Mouse (Mus musculus): ENCODE data around the gene Ilk. TPM values are rescaled to one million over a fixed set of nuclear protein-coding genes. Genes with fewer than 3 reads are reported as not detected.

Gene Ilk
- polyA plus RNA-seq, 1 experiment from 2014 or later, result 219 TPM

DNA sequence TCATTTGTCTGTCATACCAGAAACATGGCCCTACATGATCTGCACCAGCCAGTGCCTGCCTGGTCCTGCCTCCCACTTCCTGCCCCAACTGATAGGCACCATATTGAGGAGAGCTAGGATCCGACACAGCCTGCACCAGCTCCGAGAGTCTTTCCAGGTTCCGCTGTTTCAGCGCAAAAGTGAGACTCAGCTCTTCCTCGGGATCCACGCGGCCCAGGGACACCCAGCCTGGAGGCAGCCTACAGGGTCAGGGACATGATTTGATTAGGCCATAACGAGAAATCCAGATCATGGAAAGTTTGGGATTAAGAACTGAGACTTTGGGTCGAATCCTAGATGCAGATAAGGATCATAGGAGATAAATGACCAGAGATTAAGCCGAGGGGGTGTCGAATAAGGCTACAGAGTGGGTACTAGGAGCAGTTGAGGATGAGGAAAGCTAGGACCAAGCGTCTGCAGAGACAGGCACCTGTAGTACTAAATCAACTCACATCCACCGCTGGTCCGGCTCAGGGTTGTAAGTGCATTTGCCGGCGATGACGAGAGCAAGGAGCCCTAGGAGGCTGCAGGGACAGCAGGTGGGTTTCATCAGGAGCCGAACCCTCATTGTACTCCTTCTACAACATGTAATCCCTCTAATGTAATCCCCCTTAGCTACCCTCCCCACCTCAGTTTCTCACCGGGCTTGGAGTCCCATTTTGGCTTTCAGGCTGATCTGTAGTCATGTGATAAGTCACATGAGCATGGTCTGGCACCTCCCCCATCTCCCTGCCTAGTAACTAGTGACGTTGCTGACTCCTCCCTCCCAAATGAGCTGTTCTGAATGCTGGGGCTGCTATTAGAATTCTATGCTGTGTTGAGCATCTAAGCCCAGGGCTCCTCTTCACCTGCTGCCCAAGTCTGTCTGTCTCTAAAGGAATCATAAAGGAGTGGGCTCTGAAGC, 15.4 kb downstream of the Ilk start, which contains the start of gene Tpp1:
Tpp1 (minus strand) TSS at position 745 of the 943 bp plus-strand sequence.
- Histone ChIP-seq H3K4me1 (peaks cover 14% of the 10 kb centered on the region), H3K9me3 (no peaks in the 10 kb centered on the region), H3K4me3 (peak within 1 kb of the TSS; percentile 75), H3K36me3 (replicated peaks) (peaks cover 71% of the 10 kb centered on the region), H3K27ac (replicated peaks) (peak within 1 kb of the TSS; percentile 81), H3K27me3 (replicated peaks; ENCODE audit: low read depth, poor library complexity, severe bottlenecking) (no peaks in the 10 kb centered on the region)
- WGBS, result 22% methylated on average over 20 of the region's 20 CpGs
- DNase-seq (ENCODE audit: low spot score), result peak; percentile 89

GRCm38 (mm10) chr7:105752716-105753115, 16.3 kb downstream of the Ilk start:
- no peak for DNase-seq (ENCODE audit: low spot score)
- 80% methylated on average over 2 of the region's 2 CpGs for WGBS
- Histone ChIP-seq H3K36me3 (replicated peaks) (peaks cover 72% of the 10 kb centered on the region), H3K9me3 (no peaks in the 10 kb centered on the region), H3K4me1 (peaks cover 14% of the 10 kb centered on the region), H3K27me3 (replicated peaks; ENCODE audit: low read depth, poor library complexity, severe bottlenecking) (no peaks in the 10 kb centered on the region), H3K4me3 (no peak overlapping the region), H3K27ac (replicated peaks) (no peak overlapping the region)

DNA sequence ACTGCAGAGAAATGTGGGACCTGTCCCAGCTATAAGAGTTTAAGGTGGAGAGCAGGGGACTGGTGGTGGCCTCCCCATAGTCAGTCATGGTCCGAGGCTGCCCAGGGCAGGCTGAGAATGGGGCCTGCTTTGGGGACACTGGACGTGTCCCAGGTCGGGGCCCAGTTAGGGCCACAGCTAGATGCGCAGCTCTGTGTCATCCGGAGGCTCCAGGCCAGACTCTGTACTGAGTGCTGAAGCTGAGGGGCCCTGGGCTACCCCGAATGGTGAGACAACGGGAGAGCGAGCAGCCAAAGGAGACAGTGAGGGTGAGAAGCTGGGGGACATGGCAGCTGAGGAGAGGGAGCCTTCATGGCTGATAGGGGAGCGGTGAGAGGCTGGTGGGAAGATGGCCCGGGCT, 16.9 kb downstream of the Ilk start:
- Histone ChIP-seq H3K36me3 (replicated peaks) (peaks cover 72% of the 10 kb centered on the region), H3K27ac (replicated peaks) (no peak overlapping the region), H3K9me3 (no peaks in the 10 kb centered on the region), H3K4me3 (no peak overlapping the region), H3K27me3 (replicated peaks; ENCODE audit: low read depth, poor library complexity, severe bottlenecking) (no peaks in the 10 kb centered on the region), H3K4me1 (peaks cover 14% of the 10 kb centered on the region)
- WGBS, result 93% methylated on average over 10 of the region's 10 CpGs
- DNase-seq (ENCODE audit: low spot score), result no peak

DNA sequence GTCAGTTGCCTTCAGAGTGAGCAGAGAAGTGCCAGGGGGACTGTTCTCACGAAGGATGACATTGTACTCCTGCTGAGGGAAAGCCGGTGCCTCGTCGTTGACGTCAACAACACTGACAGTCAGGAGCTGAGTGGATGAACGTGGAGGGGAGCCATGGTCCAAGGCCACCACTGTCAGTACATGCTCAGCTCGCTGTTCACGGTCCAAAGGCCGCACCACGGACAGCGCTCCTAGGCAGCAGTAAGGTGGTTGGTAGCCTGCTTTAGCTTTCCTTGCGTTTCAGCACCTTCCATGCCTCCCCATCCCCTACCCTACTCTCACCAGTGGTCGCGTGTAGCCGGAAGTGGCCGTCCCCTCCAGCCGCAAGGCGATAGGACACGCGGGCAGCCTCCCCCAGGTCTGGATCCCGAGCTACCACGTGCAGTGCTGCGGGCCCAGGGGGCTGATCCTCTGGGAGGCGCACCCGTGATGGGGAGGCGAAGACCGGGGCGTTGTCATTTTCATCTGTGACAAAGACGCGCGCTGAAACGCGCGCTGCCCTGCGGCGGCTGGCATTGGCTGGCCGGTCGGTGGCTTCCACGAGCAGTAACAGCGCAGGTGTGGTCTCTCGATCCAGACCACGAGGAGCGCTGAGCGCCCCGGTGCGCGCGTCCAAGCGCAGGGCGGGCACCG, 25.6 kb downstream of the Ilk start:
- Histone ChIP-seq H3K27ac (replicated peaks) (no peak overlapping the region), H3K36me3 (replicated peaks) (peaks cover 95% of the 10 kb centered on the region), H3K9me3 (no peaks in the 10 kb centered on the region), H3K4me3 (peak overlapping the region; percentile 45), H3K4me1 (peaks cover 12% of the 10 kb centered on the region), H3K27me3 (replicated peaks; ENCODE audit: low read depth, poor library complexity, severe bottlenecking) (peaks cover 53% of the 10 kb centered on the region)
- DNase-seq (ENCODE audit: low spot score), result peak; percentile 39
- 18% methylated on average over 51 of the region's 51 CpGs for whole genome bisulfite sequencing

- peak overlapping the region; percentile 45 for H3K4me3 ChIP-seq
Observed at GRCm38 (mm10) chr7:105762517-105763270, 26.3 kb downstream of the Ilk start.

DNA sequence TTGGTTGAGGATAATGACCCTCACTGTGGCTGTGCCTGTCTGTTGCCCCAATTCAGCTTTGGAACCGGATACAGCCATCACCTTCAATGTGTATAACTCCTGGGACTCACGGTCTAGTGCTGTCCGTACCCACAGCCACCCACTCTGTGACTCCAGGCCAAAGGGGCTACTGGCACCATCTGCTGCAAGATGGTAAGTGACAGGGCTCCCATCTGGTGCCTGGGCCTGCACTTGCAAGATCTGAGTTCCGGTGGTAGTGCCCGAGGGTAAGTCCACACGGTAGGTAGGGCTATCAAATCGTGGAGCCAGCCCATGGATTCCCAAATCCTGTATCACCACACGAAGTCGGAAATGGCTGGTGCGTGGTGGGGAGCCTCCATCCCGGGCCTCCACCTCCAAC, 27.9 kb downstream of the Ilk start:
- Histone ChIP-seq H3K9me3 (no peaks in the 10 kb centered on the region), H3K4me1 (peaks cover 34% of the 10 kb centered on the region), H3K27ac (replicated peaks) (no peak overlapping the region), H3K27me3 (replicated peaks; ENCODE audit: low read depth, poor library complexity, severe bottlenecking) (peaks cover 53% of the 10 kb centered on the region), H3K4me3 (no peak overlapping the region), H3K36me3 (replicated peaks) (peaks cover 93% of the 10 kb centered on the region)
- no peak for DNase-seq (ENCODE audit: low spot score)
- 93% methylated on average over 11 of the region's 11 CpGs for WGBS

More at GRCm38 (mm10) chr7:105762517-105763270, 26.3 kb downstream of the Ilk start:
- peaks cover 94% of the 10 kb centered on the region for H3K36me3 ChIP-seq (replicated peaks)
- 16% methylated on average over 55 of the region's 55 CpGs for WGBS
- H3K27me3 ChIP-seq (replicated peaks; ENCODE audit: low read depth, poor library complexity, severe bottlenecking), result peaks cover 53% of the 10 kb centered on the region
- H3K4me1 ChIP-seq, result peaks cover 19% of the 10 kb centered on the region
- DNase-seq (ENCODE audit: low spot score), result no peak
- H3K9me3 ChIP-seq, result no peaks in the 10 kb centered on the region
- H3K27ac ChIP-seq (replicated peaks), result no peak overlapping the region

DNA sequence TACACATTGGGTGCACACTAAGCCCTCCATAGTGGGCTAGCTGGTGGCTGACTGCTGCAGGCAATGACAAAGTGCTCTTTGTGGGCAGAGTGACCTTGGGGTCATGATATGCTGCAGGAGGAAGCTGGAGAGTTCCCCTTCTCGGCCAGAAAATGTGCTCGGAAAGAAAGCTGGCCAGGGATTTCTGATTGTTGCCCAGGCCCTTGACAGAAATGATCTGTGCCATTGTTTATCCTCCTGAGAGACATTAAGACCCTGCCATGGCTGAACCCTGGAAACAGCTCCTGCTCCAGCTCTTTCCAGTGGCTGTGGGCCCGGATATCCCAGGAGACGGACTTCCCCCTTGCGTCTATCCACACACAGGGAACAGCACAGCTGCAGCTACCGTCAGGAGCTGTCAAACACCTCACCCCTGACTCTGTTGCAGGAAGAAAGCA, 31.4 kb downstream of the Ilk start:
- peak; percentile 57 for DNase-seq (ENCODE audit: low spot score)
- Histone ChIP-seq H3K4me3 (peak overlapping the region; percentile 25), H3K36me3 (replicated peaks) (peaks cover 98% of the 10 kb centered on the region), H3K9me3 (no peaks in the 10 kb centered on the region), H3K27ac (replicated peaks) (peak overlapping the region; percentile 36; the same call in 1 of the 2 replicates), H3K4me1 (peaks cover 25% of the 10 kb centered on the region), H3K27me3 (replicated peaks; ENCODE audit: low read depth, poor library complexity, severe bottlenecking) (peaks cover 31% of the 10 kb centered on the region)
- 15% methylated on average over 6 of the region's 6 CpGs for WGBS

DNA sequence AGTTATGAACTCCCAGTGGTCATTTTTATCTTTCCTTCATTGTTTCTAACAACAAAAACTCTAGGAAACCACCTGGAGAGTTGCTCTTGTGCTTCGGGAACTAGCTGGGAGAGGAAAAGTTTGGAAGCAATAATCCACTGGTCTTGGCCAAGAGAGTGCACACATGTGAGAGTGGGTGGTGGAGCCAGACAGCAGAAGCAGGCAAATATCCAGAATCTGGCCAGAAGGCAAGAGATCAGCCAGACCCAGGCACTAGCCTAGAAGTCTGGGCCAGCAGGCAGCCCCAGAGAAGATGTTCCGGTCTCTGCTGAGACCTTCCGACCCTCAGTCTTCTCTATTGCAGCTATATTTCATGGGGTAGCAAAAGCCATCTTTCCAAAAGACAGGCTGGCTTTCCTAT, 33.6 kb downstream of the Ilk start:
- Histone ChIP-seq H3K9me3 (no peaks in the 10 kb centered on the region), H3K36me3 (replicated peaks) (peaks cover 94% of the 10 kb centered on the region)
- 93% methylated on average over 3 of the region's 3 CpGs for WGBS

GRCm38 (mm10) chr7:105772331-105772730, 35.9 kb downstream of the Ilk start:
- Histone ChIP-seq H3K27ac (replicated peaks) (no peak overlapping the region), H3K4me1 (peaks cover 36% of the 10 kb centered on the region), H3K36me3 (replicated peaks) (peaks cover 93% of the 10 kb centered on the region), H3K9me3 (no peaks in the 10 kb centered on the region), H3K4me3 (no peak overlapping the region), H3K27me3 (replicated peaks; ENCODE audit: low read depth, poor library complexity, severe bottlenecking) (no peaks in the 10 kb centered on the region)
- WGBS, result 94% methylated on average over 15 of the region's 15 CpGs
- no peak for DNase-seq (ENCODE audit: low spot score)

More for the DNA sequence above, 33.6 kb downstream of the Ilk start:
- Histone ChIP-seq H3K4me3 (no peak overlapping the region), H3K27ac (replicated peaks) (no peak overlapping the region), H3K27me3 (replicated peaks; ENCODE audit: low read depth, poor library complexity, severe bottlenecking) (peaks cover 9% of the 10 kb centered on the region), H3K4me1 (peaks cover 27% of the 10 kb centered on the region)
- no peak for DNase-seq (ENCODE audit: low spot score)

- DNase-seq (ENCODE audit: low spot score), result no peak
- Histone ChIP-seq H3K4me3 (no peak overlapping the region), H3K36me3 (replicated peaks) (peaks cover 90% of the 10 kb centered on the region), H3K4me1 (peaks cover 36% of the 10 kb centered on the region), H3K27ac (replicated peaks) (no peak overlapping the region), H3K27me3 (replicated peaks; ENCODE audit: low read depth, poor library complexity, severe bottlenecking) (no peaks in the 10 kb centered on the region), H3K9me3 (no peaks in the 10 kb centered on the region)
- 88% methylated on average over 5 of the region's 5 CpGs for WGBS
Observed at GRCm38 (mm10) chr7:105773041-105773440, 36.6 kb downstream of the Ilk start.

DNA sequence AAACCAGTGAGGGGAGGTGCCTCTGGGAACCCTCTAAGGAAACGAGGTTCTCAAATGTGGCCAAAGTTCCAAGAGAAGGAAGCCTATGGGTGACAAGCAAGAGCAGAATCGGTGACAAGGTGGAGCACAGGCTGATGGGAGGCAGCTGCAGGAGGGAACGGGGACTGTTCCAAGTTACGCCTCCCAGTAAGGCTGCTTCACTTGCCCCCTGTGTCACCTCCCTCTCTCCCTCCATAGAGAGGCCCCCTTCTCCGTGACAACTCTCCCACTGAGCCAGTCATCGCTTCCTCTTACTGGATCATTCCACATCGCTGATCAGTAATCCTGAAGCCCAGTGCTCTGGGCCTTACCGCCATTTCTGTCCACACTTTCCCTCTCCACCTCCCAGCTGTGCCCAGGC, 38.3 kb downstream of the Ilk start:
- Histone ChIP-seq H3K27ac (replicated peaks) (no peak overlapping the region), H3K36me3 (replicated peaks) (peaks cover 85% of the 10 kb centered on the region), H3K9me3 (no peaks in the 10 kb centered on the region), H3K4me3 (no peak overlapping the region), H3K27me3 (replicated peaks; ENCODE audit: low read depth, poor library complexity, severe bottlenecking) (no peaks in the 10 kb centered on the region), H3K4me1 (peaks cover 41% of the 10 kb centered on the region)
- WGBS, result 61% methylated on average over 8 of the region's 8 CpGs
- DNase-seq (ENCODE audit: low spot score), result no peak

- no peak for DNase-seq (ENCODE audit: low spot score)
Observed at GRCm38 (mm10) chr7:105776026-105776425, 39.6 kb downstream of the Ilk start.

More at GRCm38 (mm10) chr7:105776026-105776425, 39.6 kb downstream of the Ilk start:
- H3K36me3 ChIP-seq (replicated peaks), result peaks cover 85% of the 10 kb centered on the region
- 89% methylated on average over 2 of the region's 2 CpGs for WGBS
- no peaks in the 10 kb centered on the region for H3K27me3 ChIP-seq (replicated peaks; ENCODE audit: low read depth, poor library complexity, severe bottlenecking)
- peaks cover 41% of the 10 kb centered on the region for H3K4me1 ChIP-seq
- no peaks in the 10 kb centered on the region for H3K9me3 ChIP-seq
- H3K27ac ChIP-seq (replicated peaks), result no peak overlapping the region
- no peak overlapping the region for H3K4me3 ChIP-seq
